Mouse (Mus musculus) cerebellum, postnatal 4 days (tissue): ENCODE results near the gene Lmnb2.

Experiments
- DNase-seq, 2 experiments: peaks; one replicate each; pipeline ENCODE4 v3.0.0; 2022; ENCODE audit warnings: low spot score in 2 of 2, mixed read lengths in 1 of 2

Lmnb2 gene

GRCm38 (mm10) chr10:80917779-80918434, at the start of gene Lmnb2:
Lmnb2 (minus strand) TSS chr10:80918245.
- peak; percentile 51 to 83 for DNase-seq

GRCm38 (mm10) chr10:80967101-80967656, 49.1 kb upstream of the Lmnb2 start:
- DNase-seq, result no peak

- DNase-seq, result no peak
Observed at GRCm38 (mm10) chr10:80966296-80966695, 48.3 kb upstream of the Lmnb2 start.

GRCm38 (mm10) chr10:80963031-80963975, 45.3 kb upstream of the Lmnb2 start:
- no peak for DNase-seq

GRCm38 (mm10) chr10:80962585-80962984, 44.5 kb upstream of the Lmnb2 start:
- no peak for DNase-seq

- no peak for DNase-seq
Observed at GRCm38 (mm10) chr10:80962051-80962472, 44.0 kb upstream of the Lmnb2 start.

GRCm38 (mm10) chr10:80960551-80961508, 42.8 kb upstream of the Lmnb2 start:
- no peak for DNase-seq

- no peak for DNase-seq
Observed at GRCm38 (mm10) chr10:80958979-80959637, 41.1 kb upstream of the Lmnb2 start.

- no peak for DNase-seq
Observed at GRCm38 (mm10) chr10:80957791-80958190, 39.7 kb upstream of the Lmnb2 start.

GRCm38 (mm10) chr10:80956901-80957300, 38.9 kb upstream of the Lmnb2 start:
- DNase-seq, result no peak

- no peak for DNase-seq
Observed at GRCm38 (mm10) chr10:80956385-80956784, 38.3 kb upstream of the Lmnb2 start.

GRCm38 (mm10) chr10:80955536-80955935, 37.5 kb upstream of the Lmnb2 start:
- DNase-seq, result peak in 1 of 2 experiments; percentile 61

- no peak for DNase-seq
Observed at GRCm38 (mm10) chr10:80954843-80955242, 36.8 kb upstream of the Lmnb2 start.

- DNase-seq, result no peak
Observed at GRCm38 (mm10) chr10:80954415-80954814, 36.4 kb upstream of the Lmnb2 start.

- DNase-seq, result no peak
Observed at GRCm38 (mm10) chr10:80952449-80952848, 34.4 kb upstream of the Lmnb2 start.

GRCm38 (mm10) chr10:80951761-80952390, 33.8 kb upstream of the Lmnb2 start:
- no peak for DNase-seq

GRCm38 (mm10) chr10:80950314-80950713, 32.3 kb upstream of the Lmnb2 start:
- no peak for DNase-seq

- DNase-seq, result no peak
Observed at GRCm38 (mm10) chr10:80949081-80949480, 31.0 kb upstream of the Lmnb2 start.

- no peak for DNase-seq
Observed at GRCm38 (mm10) chr10:80948570-80948969, 30.5 kb upstream of the Lmnb2 start.

- no peak for DNase-seq
Observed at GRCm38 (mm10) chr10:80947802-80948201, 29.8 kb upstream of the Lmnb2 start.
